Mouse (Mus musculus) urinary bladder, postnatal 4 days (tissue): ENCODE measurements around the gene Chst3.
A peak's percentile ranks its signal among the peaks of the same experiment; 100 is the strongest.
"Not testable (repeated sequence)": the region's sequence is repeated elsewhere in the genome, so short reads cannot be mapped to it uniquely, and the experiment has no call there.

Source experiments
- DNase-seq, 2 experiments: peaks; one replicate each; pipeline ENCODE4 v3.0.0; 2021 to 2022; ENCODE audit warnings: low spot score in 2 of 2

Chst3 gene

GRCm38 (mm10) chr10:60197406-60197821, 21.6 kb downstream of the Chst3 start:
- DNase-seq = peak in 1 of 2 experiments; percentile 58

DNA sequence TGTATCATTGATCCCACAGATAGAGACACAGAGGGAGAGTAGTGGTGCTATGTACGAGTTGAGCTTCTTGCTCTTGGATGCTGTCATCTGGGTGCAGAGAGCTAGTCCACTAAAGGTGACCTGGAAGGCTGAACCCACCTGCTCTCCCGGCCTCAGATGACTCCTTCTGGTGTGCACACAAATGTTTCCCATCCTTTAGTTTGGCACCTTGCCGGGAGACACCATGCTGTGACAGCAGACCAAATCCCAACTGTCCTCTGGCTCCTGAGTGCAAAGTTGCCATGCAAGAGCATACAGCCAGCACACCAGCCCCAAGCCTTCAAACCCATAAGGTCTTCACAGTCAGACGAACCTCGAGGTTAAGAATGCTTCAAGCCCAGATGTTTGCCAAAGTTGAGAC, 22.1 kb downstream of the Chst3 start:
- no peak for DNase-seq

- DNase-seq = peak in 1 of 2 experiments; percentile 44
Observed at GRCm38 (mm10) chr10:60195087-60195486, 24.0 kb downstream of the Chst3 start.

GRCm38 (mm10) chr10:60193532-60194423, 25.3 kb downstream of the Chst3 start:
- DNase-seq = peak; percentile 67 to 69

DNA sequence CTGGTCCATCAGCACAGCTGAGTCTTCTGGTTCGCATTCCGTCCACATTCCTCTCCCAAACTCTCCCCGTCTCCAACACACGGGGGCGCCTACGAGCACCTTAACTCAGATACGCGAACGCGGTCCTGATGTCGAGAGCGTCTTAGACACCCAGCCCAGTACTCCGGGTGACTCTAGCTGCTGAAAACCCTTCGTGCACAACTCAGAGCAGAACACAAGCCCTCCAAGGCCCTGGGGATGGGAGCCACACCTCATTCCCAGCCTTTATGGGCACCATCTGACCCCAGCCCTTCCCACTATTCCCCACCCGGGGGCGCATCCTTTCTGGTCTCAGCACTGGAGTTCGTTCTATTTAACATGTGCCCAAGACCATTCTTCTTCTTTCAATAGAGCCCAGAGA, 27.3 kb downstream of the Chst3 start:
- peak; percentile 65 to 83 for DNase-seq

DNA sequence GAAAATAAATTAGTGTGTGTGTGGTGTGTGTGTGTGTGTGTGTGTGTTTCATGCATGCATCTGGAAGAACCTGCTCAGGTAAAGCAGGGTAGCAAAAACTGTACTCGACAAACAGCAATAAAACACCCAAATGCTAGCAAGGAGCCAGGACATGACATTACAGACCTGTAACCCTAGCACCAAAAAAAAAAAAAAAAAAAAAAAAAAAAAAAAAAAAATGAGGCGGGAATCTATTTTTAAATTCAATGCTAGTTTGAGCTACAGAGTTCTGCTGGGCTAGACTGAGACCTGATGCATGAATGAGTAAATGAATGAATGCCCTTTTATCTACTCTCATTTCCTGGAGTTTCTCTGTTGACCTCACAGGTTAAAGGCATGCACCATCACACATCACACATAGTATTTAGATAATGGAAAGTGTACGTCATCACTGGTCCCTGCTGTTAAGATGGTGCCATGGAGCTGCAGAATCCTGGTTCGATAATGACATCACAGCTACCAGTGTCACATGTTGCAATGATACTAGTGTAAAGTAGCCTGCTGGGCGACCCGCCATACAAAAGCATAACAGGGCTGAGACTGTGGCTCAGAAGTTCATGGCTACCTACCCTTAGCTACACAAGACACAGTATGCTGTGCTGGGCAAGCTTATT, 29.4 kb downstream of the Chst3 start:
- no peak for DNase-seq

DNA sequence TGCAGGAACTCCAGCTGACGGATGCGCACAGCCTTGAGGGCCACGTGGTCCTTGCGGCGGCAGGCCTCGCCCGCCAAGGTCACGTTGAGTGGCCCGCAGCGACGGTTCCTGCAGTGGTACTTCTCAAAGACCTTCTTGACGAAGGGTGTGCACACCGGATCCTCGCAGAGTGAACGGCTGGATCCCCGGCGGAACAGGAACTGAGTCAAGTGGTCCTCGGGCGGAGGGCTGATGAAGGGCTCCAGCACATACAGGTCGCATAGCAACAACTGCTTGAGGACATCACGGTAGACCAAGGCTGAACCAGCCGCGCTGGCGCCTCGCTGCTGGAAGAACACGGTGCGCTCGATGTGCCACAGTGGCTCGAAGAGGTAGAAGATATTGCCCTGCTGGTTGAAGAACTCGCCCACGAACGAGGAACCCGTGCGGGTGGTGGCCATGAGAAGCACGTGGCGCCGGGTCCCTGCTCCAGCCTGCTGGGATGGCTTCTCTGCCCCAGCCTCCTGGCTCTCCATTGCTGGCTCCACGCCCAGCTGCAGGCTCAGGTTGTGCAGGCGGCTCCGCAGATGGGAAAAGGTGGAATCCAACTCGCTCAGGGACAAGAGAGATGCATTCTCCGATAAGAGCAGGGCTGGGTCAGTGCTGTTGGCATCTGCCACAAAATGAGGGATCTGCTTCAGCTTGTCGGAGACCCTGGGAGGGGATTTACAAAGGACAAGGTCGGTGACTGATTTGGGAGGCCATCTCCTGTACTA, 32.7 kb downstream of the Chst3 start:
- DNase-seq = no peak

DNA sequence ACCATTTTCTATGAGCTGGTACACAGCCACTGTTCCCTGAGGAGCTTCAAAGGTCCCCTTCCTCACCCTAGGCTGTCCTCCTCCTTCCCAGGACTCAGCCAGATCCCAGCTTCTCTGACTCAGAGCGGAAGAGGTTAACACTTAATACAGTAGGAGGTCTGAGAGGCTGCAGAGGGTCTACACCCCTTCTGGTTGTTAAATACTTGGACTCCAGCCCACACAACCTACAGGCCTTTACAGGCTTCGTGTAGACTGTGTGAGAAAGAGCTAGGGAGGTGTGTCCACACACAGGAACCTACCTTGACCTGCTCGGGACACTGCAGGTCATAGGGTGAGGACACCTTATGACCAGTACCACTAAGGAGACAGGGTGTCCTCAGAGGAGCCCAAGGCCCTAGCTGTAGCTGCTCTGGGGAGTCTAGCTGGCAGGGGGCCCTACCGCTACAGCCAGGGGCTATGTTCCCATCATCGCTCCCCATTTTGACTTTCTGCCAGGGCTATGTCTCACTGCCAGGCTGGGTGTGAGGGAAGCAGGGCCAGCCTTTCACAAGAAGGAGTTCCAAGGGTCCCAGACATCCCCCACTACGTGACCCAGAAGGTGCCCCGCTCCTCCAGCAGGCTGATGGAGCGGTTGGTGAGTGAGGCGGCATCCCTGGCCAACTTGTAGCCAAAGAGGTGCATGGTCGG, 33.9 kb downstream of the Chst3 start:
- no peak for DNase-seq

- not testable (repeated sequence) for DNase-seq
Observed at GRCm38 (mm10) chr10:60175306-60175705, 43.8 kb downstream of the Chst3 start.

- no peak for DNase-seq
Observed at GRCm38 (mm10) chr10:60174506-60174905, 44.6 kb downstream of the Chst3 start.

GRCm38 (mm10) chr10:60173035-60173434, 46.0 kb downstream of the Chst3 start:
- peak in 1 of 2 experiments; percentile 56 for DNase-seq

- DNase-seq = no peak
Observed at GRCm38 (mm10) chr10:60172306-60172705, 46.8 kb downstream of the Chst3 start.

GRCm38 (mm10) chr10:60171368-60171767, 47.7 kb downstream of the Chst3 start:
- no peak for DNase-seq

DNA sequence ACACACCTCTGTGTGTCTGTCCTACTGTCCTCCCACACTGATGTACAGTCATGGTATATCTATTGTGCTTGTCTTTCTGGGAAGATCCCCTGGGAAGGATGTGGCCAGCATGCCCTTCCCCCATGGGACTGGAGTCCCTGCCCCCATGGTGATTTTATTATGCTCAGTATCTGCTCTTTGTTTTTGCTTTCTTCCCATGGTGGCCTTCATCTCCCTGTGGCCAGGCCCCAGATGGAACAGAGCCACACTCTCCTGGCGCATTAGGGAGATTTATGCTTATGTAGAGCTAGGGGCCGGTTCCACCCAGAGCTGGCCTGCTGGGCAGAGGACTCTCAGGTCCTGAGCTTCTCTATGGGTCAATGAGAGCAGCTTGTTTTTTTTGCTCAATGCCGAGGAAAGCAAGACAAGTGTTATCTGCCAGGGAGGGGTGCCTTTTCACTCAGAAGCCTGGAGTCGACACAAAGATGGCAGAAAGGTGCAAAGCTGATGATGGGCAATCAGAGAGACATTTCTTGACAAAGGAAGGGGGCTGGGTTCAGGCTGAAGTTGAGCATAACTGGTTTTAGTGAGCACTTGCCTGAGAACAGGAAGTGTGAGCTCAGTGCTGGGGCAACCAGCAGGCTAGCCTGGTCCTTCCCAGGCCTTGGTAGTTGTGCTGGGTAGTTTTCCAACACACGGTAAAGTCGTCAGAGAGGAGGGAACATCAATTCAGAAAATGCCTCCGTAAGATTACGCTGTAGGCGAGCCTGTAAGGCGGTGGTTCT, 48.6 kb downstream of the Chst3 start:
- no peak for DNase-seq

GRCm38 (mm10) chr10:60168960-60169359, 50.1 kb downstream of the Chst3 start:
- DNase-seq = no peak

- DNase-seq = no peak
Observed at GRCm38 (mm10) chr10:60168306-60168705, 50.8 kb downstream of the Chst3 start.

GRCm38 (mm10) chr10:60166068-60166467, 53.0 kb downstream of the Chst3 start:
- no peak for DNase-seq

DNA sequence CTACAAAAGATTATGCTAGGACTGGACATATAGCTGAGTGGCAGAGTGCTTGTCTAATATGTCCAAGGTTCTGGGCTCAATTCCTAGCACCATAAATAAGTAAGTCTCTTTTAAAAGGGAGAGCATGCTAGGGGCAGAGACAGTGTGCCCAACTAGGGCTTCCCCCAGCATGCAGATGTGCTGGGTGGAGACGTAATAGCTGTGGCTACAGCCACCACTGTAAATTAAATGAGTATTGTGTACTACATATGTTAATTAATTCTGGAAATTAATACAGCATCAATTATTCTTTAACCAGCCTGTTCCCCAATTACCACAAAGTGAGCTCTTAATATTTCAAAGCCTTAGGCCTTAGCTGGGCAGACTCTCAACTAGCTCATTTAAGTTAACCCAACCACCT, 54.2 kb downstream of the Chst3 start:
- DNase-seq = no peak

DNA sequence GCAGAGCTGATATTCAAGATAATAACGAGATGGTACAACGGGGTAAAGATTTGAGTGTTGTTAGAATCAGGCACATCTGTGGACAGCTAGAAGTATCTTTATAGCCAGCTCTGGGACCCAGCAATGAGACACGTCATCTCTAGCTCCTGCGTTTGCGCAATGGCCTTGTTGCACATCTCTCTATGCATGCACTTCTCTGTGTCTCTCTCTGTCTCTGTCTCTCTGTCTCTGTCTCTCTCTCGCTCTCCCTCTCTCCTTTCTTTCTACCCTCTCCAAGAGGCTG, 56.1 kb downstream of the Chst3 start:
- DNase-seq = no peak

DNA sequence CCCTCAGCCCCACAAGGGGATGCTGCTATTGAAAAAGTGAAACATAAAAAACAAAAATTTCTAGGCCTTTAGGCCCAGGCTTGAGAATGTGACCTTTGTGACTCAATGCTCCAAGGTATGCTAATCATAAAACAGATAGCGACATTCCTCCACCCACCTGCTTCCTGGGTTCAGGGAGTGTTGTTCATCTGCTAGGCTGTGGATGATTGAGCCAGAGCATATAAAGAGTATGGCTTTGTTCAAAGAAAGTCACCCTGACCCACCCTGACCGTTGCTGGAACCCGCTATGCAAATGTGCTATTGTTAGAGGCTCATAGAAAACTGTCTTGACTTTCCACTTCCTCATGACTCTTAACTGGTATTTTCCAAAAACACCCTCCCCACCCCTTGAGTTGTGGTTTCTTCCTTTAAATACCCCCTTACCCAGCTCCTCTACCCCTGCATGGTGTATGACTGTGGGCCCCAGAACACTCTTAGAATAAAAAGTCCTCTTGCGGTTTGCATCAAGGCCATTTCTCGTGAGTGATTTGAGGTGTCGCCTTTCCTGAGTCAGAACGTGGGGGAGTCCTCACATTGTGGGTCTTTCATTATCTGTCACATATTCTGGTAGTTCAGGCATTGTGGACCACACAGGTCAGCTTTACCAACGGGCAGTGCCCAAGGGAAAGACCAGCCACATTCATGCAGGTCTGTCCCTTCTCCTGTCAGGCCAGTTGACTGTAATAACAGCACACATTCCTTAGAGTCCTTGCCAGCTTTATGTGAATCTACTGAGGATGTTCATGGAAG, 56.7 kb downstream of the Chst3 start:
- DNase-seq = not testable (repeated sequence)
